Mouse (Mus musculus): ENCODE measurements around the gene Asb12. TPM values are rescaled to one million over a fixed set of nuclear protein-coding genes. Genes with fewer than 3 reads are reported as not detected.

The Asb12 gene
- polyA plus RNA-seq, 1 experiment from 2014 or later: 0.22 TPM

DNA sequence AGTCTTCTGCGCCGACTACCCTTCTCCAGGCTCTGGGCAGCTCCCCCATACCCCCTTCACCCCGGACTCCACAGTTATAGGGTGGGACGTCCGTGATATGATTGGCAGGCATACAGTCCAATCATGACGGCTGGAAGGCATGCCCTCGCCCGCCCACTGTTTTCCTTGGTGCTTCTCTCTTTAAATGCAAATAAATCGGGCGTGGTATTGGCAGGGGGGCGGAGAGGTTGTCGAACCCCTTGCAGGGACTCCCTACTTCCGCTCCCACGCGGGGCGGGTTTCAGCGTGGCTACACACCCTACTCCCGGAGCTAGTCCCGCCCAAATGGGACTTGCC, 113.0 kb downstream of the Asb12 start, which contains the start of gene Amer1:
Amer1 (minus strand) TSS at position 97 of the 336 bp plus-strand sequence.
- DNase-seq (ENCODE audit: low spot score, missing footprints) (peak; percentile 97), ATAC-seq (ENCODE audit: low FRiP score) (peak; percentile 97)
- 24% methylated on average over 19 of the region's 19 CpGs for whole genome bisulfite sequencing
- Histone ChIP-seq H3K4me3 (ENCODE audit: low read depth, low read length) (peak within 1 kb of the TSS; percentile 52), H3K27me3 (ENCODE audit: control insufficient read depth, insufficient read depth, low read length) (no peaks in the 10 kb centered on the region), H3K4me1 (ENCODE audit: control insufficient read depth, insufficient read depth, low read length) (peaks cover 2% of the 10 kb centered on the region; the same call in 1 of the 2 replicates), H3K27ac (ENCODE audit: low read depth, low read length) (peak within 1 kb of the TSS; percentile 41), H3K4me2 (peak within 1 kb of the TSS; percentile 55), H3K9me3 (ENCODE audit: control insufficient read depth, low read length) (no peaks in the 10 kb centered on the region), H3K9ac (ENCODE audit: low read length) (peak within 1 kb of the TSS; percentile 63), H3K36me3 (ENCODE audit: control insufficient read depth, insufficient read depth, low read length) (no peaks in the 10 kb centered on the region)

DNA sequence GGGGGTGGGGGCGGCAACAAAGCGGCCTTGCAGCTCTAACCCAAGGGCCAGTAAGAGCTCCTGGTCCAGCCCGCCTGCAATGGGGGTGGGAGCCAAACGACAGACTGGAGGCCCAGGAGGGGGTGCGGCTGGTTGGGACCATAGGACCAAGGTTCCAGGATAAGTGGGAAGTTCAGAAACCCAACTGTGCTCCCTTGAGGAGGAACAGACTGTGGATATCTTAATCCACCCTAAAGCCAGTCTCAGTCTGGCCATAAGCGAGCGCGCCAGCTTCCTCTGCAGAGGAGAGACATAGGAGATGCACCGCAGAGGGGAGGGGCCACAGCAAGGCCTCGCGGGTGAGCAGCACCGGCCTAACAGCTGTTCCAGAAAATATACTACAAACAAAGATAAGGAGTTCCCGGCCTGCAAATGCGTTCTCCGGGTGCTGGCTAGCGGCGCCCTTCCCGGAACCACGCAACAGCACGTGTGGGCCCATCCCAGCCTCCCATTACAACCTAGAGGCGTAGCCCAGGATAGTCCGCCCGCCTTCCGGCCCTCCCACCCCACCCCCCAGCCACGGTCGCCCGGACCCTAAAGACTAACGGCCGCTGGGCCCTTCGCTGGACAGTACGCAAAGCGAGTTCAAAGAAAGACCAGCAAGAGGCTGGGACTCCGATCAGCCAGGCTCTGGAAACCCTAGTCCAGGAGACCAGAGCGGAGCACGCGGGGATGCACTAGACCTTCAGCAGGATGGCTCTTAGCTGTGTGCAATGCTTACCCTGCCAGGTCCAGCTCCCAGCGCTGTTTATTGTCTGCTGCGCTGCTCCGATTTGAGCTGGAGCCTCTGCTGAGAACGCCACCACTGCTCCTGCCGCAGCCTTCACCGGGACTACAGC, 113.7 kb downstream of the Asb12 start:
- Histone ChIP-seq H3K36me3 (ENCODE audit: control insufficient read depth, insufficient read depth, low read length) (no peaks in the 10 kb centered on the region), H3K4me2 (peak overlapping the region; percentile 55), H3K27ac (ENCODE audit: low read depth, low read length) (peak overlapping the region; percentile 41), H3K27me3 (ENCODE audit: control insufficient read depth, insufficient read depth, low read length) (no peaks in the 10 kb centered on the region), H3K4me1 (ENCODE audit: control insufficient read depth, insufficient read depth, low read length) (peaks cover 2% of the 10 kb centered on the region; the same call in 1 of the 2 replicates), H3K4me3 (ENCODE audit: low read depth, low read length) (peak overlapping the region; percentile 52), H3K9me3 (ENCODE audit: control insufficient read depth, low read length) (no peaks in the 10 kb centered on the region), H3K9ac (ENCODE audit: low read length) (peak overlapping the region; percentile 63)
- 13% methylated on average over 42 of the region's 42 CpGs for WGBS
- DNase-seq (ENCODE audit: low spot score, missing footprints) (peak; percentile 90), ATAC-seq (ENCODE audit: low FRiP score) (peak; percentile 86)

DNA sequence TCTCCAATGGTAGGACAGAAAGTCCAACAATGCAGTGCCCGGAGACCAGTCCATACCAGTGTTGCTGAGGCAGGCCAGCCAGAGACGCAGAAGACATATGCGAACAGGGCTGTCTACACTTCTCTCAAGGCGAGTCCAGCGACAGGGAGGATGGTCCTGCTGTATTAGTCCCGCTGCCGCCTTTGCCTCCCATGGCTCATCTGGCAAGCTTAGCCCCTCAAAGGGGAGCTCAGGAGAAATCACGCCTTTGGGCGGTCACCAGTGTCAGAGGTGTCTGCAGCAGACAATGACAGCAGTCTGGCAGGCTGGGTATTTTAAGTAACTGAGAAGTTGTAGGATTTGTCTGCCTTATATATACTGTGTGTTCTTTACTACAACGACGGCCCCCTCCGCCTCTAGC, 114.4 kb downstream of the Asb12 start:
- no peaks in the 10 kb centered on the region for H3K9me3 ChIP-seq (ENCODE audit: control insufficient read depth, low read length)
- H3K36me3 ChIP-seq (ENCODE audit: control insufficient read depth, insufficient read depth, low read length): no peaks in the 10 kb centered on the region
- H3K27ac ChIP-seq (ENCODE audit: low read depth, low read length): no peak overlapping the region; the same call in 1 of the 2 replicates
- peak overlapping the region; percentile 63; the same call in 1 of the 2 replicates for H3K9ac ChIP-seq (ENCODE audit: low read length)
- peak overlapping the region; percentile 52 for H3K4me3 ChIP-seq (ENCODE audit: low read depth, low read length)
- ATAC-seq (ENCODE audit: low FRiP score): peak; percentile 16; the same call in 1 of the 2 replicates
- H3K4me1 ChIP-seq (ENCODE audit: control insufficient read depth, insufficient read depth, low read length): peaks cover 2% of the 10 kb centered on the region; the same call in 1 of the 2 replicates
- no peaks in the 10 kb centered on the region for H3K27me3 ChIP-seq (ENCODE audit: control insufficient read depth, insufficient read depth, low read length)
- WGBS: 32% methylated on average over 12 of the region's 12 CpGs
- peak overlapping the region; percentile 55 for H3K4me2 ChIP-seq
- DNase-seq (ENCODE audit: low spot score, missing footprints): no peak

DNA sequence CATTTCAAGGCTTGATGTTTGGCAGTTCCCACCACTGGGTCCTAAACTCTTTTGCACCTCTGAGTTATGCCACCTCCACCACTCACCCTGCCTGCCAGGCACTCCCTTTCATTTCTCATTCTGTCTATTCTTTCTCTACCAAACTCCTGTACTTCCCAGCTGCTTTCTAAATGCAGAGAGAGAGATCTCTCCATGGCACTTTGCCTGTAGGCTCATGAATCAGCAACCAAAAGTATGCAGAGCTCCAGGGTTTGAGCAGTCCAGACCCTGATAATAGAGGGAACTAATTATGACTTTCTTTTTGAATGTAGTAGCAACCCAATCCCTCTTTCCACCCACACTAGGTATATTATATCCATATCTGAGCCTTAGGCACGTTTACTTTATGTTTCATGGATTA, 115.5 kb downstream of the Asb12 start:
- H3K9me3 ChIP-seq (ENCODE audit: control insufficient read depth, low read length): no peaks in the 10 kb centered on the region

DNA sequence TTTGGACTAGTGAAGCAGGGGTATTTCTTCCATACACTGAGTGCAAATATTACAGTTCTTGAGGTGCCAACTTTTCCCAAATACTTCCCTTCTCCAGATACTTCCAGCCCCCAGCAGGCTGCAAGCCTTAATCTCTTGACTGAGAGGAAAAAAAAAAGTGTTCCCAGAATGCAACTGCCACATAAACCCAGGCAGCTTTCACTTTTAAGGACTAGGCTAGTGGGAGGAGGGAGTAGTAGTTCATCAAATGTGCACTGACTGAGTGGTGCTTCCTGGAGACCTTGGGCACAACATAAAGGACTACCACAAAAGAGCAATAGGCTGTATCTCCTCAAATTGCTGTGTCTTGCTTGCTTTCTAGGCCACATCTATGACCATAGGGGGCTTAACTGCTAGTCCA, 116.5 kb downstream of the Asb12 start:
- H3K27me3 ChIP-seq (ENCODE audit: control insufficient read depth, insufficient read depth, low read length): no peaks in the 10 kb centered on the region
- ATAC-seq (ENCODE audit: low FRiP score): no peak
- no peak for DNase-seq (ENCODE audit: low spot score, missing footprints)
- H3K9me3 ChIP-seq (ENCODE audit: control insufficient read depth, low read length): no peaks in the 10 kb centered on the region
- H3K4me3 ChIP-seq (ENCODE audit: low read depth, low read length): no peak overlapping the region
- H3K27ac ChIP-seq (ENCODE audit: low read depth, low read length): no peak overlapping the region
- peaks cover 2% of the 10 kb centered on the region; the same call in 1 of the 2 replicates for H3K4me1 ChIP-seq (ENCODE audit: control insufficient read depth, insufficient read depth, low read length)
- no peak overlapping the region for H3K4me2 ChIP-seq
- no peaks in the 10 kb centered on the region for H3K36me3 ChIP-seq (ENCODE audit: control insufficient read depth, insufficient read depth, low read length)
- H3K9ac ChIP-seq (ENCODE audit: low read length): no peak overlapping the region

More for the DNA sequence above, 115.5 kb downstream of the Asb12 start:
- Histone ChIP-seq H3K36me3 (ENCODE audit: control insufficient read depth, insufficient read depth, low read length) (no peaks in the 10 kb centered on the region), H3K4me3 (ENCODE audit: low read depth, low read length) (no peak overlapping the region), H3K9ac (ENCODE audit: low read length) (no peak overlapping the region), H3K27me3 (ENCODE audit: control insufficient read depth, insufficient read depth, low read length) (no peaks in the 10 kb centered on the region), H3K27ac (ENCODE audit: low read depth, low read length) (no peak overlapping the region), H3K4me2 (peak overlapping the region; percentile 11; the same call in 1 of the 2 replicates), H3K4me1 (ENCODE audit: control insufficient read depth, insufficient read depth, low read length) (peaks cover 2% of the 10 kb centered on the region; the same call in 1 of the 2 replicates)
- WGBS: 45% methylated on average over 1 of the region's 1 CpGs
- ATAC-seq (ENCODE audit: low FRiP score) (no peak), DNase-seq (ENCODE audit: low spot score, missing footprints) (no peak)

DNA sequence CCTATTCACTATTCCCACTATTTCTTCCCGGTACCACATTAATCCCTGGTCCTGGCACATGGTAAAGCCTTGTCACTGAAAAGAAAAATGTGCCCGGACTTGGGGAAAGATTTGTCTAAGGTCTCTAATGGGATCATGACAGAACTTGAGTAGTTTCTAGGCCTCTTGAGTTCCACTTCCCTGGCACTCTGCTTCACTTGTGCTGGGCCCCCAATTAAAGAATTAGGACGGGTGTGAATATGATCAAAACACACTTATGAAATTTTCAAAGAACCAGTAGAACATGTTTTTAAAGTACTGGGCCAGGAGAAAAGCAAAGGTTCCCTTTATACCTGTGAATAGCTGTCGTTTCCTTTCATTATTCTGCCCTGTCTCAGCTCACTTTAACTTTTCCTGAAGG, 119.3 kb downstream of the Asb12 start:
- Histone ChIP-seq H3K27me3 (ENCODE audit: control insufficient read depth, insufficient read depth, low read length) (no peaks in the 10 kb centered on the region), H3K9ac (ENCODE audit: low read length) (no peak overlapping the region), H3K36me3 (ENCODE audit: control insufficient read depth, insufficient read depth, low read length) (no peaks in the 10 kb centered on the region), H3K9me3 (ENCODE audit: control insufficient read depth, low read length) (no peaks in the 10 kb centered on the region), H3K4me3 (ENCODE audit: low read depth, low read length) (no peak overlapping the region), H3K4me2 (no peak overlapping the region), H3K27ac (ENCODE audit: low read depth, low read length) (no peak overlapping the region), H3K4me1 (ENCODE audit: control insufficient read depth, insufficient read depth, low read length) (peaks cover 2% of the 10 kb centered on the region; the same call in 1 of the 2 replicates)
- WGBS: 86% methylated on average over 4 of the region's 4 CpGs
- DNase-seq (ENCODE audit: low spot score, missing footprints) (no peak), ATAC-seq (ENCODE audit: low FRiP score) (no peak)

DNA sequence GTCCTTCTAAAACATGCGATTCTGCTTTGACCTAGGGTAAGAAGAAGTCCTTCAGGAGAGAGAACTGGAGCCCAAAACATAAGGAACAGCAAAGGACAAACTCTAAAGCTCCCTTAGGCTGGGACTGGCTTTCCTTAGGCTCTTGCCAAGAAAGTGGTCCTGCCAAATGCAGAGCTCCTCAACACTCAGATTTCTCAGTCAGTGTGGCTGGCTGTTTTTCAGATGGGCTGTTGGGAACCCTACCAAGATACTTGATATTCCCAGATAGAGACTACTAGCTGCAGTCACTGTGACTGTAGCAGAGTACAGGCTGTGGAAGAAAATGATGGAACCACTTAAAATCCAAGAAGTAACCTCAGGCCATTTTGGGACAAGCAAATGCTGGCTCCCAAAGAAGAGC, 120.6 kb downstream of the Asb12 start:
- no peak overlapping the region for H3K27ac ChIP-seq (ENCODE audit: low read depth, low read length)

More for the DNA sequence above, 120.6 kb downstream of the Asb12 start:
- Histone ChIP-seq H3K36me3 (ENCODE audit: control insufficient read depth, insufficient read depth, low read length) (no peaks in the 10 kb centered on the region), H3K4me1 (ENCODE audit: control insufficient read depth, insufficient read depth, low read length) (no peaks in the 10 kb centered on the region; the same call in 1 of the 2 replicates), H3K27me3 (ENCODE audit: control insufficient read depth, insufficient read depth, low read length) (no peaks in the 10 kb centered on the region), H3K4me2 (no peak overlapping the region), H3K9ac (ENCODE audit: low read length) (no peak overlapping the region), H3K9me3 (ENCODE audit: control insufficient read depth, low read length) (no peaks in the 10 kb centered on the region), H3K4me3 (ENCODE audit: low read depth, low read length) (no peak overlapping the region)
- WGBS: 84% methylated on average over 1 of the region's 1 CpGs
- ATAC-seq (ENCODE audit: low FRiP score) (no peak), DNase-seq (ENCODE audit: low spot score, missing footprints) (no peak)

Other genes starting within 250 kb of the Asb12 start
- gene Amer1, start 113.1 kb downstream of the Asb12 start, polyA plus RNA-seq (2014; fragmentation: Nextera tagmentation; extraction: Ambion mirVana): 8.5 and 8.7 TPM in 2 replicates
- not detected in 2 replicates for gene Pfn5, start 117 bp upstream of the Asb12 start, polyA plus RNA-seq (2014; fragmentation: Nextera tagmentation; extraction: Ambion mirVana)
- gene Zc4h2, start 100.5 kb upstream of the Asb12 start, polyA plus RNA-seq (2014; fragmentation: Nextera tagmentation; extraction: Ambion mirVana): 50.6 and 54.7 TPM in 2 replicates
- 3.1 and 3.4 TPM in 2 replicates for gene Zc3h12b, start 153.7 kb upstream of the Asb12 start, polyA plus RNA-seq (2014; fragmentation: Nextera tagmentation; extraction: Ambion mirVana)